Mouse (Mus musculus) midbrain, embryonic 16.5 days (tissue): Measurements from ENCODE around the gene Spred2. TPM values are rescaled to one million over a fixed set of nuclear protein-coding genes. Genes with fewer than 3 reads are reported as not detected.

Experiments used
- ATAC-seq: fragments of 200-750 bp; cut with Nextera tagmentation; 2 replicates; pipeline ENCODE4 v1.8.0; 2017; ENCODE audit warnings: moderate TSS enrichment
- H3K27ac ChIP-seq: fragments of 300-500 bp; sonication (generic); 2 replicates; pipeline ENCODE4 v1.5.1; 2014; ENCODE audit warnings: mild to moderate bottlenecking, low read length, mixed read lengths
- H3K27me3 ChIP-seq: fragments of 300-500 bp; sonication (generic); 2 replicates; pipeline ENCODE4 v1.6.1; 2014; ENCODE audit warnings: low read depth, low read length, mixed read lengths; ENCODE audit not compliant: control insufficient read depth, insufficient read depth
- H3K36me3 ChIP-seq: fragments of 300-500 bp; sonication (generic); 2 replicates; pipeline ENCODE4 v1.6.1; 2014; ENCODE audit warnings: mild to moderate bottlenecking, low read length, moderate library complexity, mixed read lengths; ENCODE audit not compliant: control insufficient read depth, insufficient read depth
- H3K4me1 ChIP-seq: fragments of 300-500 bp; sonication (generic); 2 replicates; pipeline ENCODE4 v1.6.1; 2014; ENCODE audit warnings: mild to moderate bottlenecking, low read length, mixed read lengths; ENCODE audit not compliant: control insufficient read depth, insufficient read depth
- H3K4me2 ChIP-seq: fragments of 300-500 bp; sonication (generic); 2 replicates; pipeline ENCODE4 v1.6.1; 2014; ENCODE audit warnings: mild to moderate bottlenecking, low read length, mixed read lengths
- H3K4me3 ChIP-seq: fragments of 300-500 bp; sonication (generic); 2 replicates; pipeline ENCODE4 v1.5.1; 2014; ENCODE audit warnings: low read depth, mild to moderate bottlenecking, low read length, moderate library complexity, mixed read lengths
- H3K9ac ChIP-seq: fragments of 300-500 bp; sonication (generic); 2 replicates; pipeline ENCODE4 v1.6.1; 2014; ENCODE audit warnings: low read depth, low read length, mixed read lengths
- H3K9me3 ChIP-seq: fragments of 300-500 bp; sonication (generic); replicated peaks from 2 replicates; pipeline ENCODE4 v1.6.1; 2014; ENCODE audit warnings: mild to moderate bottlenecking, low read length, mixed read lengths; ENCODE audit not compliant: control insufficient read depth, poor library complexity, severe bottlenecking
- WGBS: fragments of 180-500 bp; shearing (Covaris S2); extraction: QIAGEN DNeasy Blood & Tissue Kit; methylation state at CpG from one replicate; pipeline ENCODE4 v1.1.7; 2014; 5-methylcytosine and 5-hydroxymethylcytosine counted together
- polyA plus RNA-seq: library from polyadenylated mRNA; unstranded; fragments of >200 nt; fragmentation: Nextera tagmentation; extraction: Ambion mirVana; gene quantifications from 2 replicates; pipeline ENCODE4 v1.2.1, GENCODE M21; 2015

Gene Spred2
- polyA plus RNA-seq, 1 experiment from 2014 or later, result 4.8 TPM

DNA sequence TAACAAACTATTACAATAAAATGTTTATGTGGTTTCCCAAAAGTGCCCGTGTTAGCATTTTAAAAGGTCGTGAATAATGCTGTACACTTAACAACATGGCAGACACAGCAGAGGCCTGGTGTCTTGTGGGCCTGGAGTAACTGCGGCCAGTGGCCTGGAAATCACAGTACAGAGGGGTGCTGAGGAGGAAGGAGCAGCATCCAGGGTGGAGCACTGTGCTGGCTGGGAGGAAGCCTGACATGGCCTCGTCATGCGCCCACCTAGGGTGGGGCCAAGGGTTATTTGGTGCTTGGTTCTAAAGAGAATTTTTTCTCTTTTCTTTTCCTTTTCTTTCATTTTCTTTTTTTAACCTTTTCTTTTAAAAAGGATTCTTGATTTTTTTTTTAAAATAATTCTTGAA lies 64.0 kb downstream of the Spred2 start:
- H3K9ac ChIP-seq, result no peak overlapping the region
- H3K36me3 ChIP-seq, result no peaks in the 10 kb centered on the region
- ATAC-seq, result no peak
- H3K4me2 ChIP-seq, result no peak overlapping the region
- no peaks in the 10 kb centered on the region for H3K27me3 ChIP-seq
- peaks cover 13% of the 10 kb centered on the region for H3K4me1 ChIP-seq
- WGBS, result 66% methylated on average over 5 of the region's 5 CpGs
- no peak overlapping the region for H3K4me3 ChIP-seq
- no peak overlapping the region for H3K27ac ChIP-seq
- H3K9me3 ChIP-seq, result no peaks in the 10 kb centered on the region

DNA sequence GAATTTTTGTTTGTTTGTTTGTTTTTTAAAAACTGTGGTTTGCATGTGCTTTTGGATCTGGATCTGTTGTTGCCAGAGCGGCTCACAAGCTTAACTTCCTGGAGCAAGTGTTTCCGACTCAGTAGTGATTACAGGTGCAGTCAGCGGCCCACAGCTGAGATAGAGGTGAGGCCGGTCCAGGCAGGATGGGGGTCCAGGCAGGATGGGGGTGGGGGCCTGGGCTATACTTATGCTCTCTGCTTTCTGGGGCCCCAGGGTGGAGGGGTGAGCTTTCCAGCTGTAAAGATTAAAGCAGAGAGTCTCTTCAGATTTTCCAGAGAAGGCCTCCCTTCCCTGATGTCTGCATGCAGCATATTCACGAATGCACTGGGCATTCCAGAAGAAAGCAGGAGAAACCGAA lies 64.5 kb downstream of the Spred2 start:
- 76% methylated on average over 6 of the region's 6 CpGs for WGBS
- no peaks in the 10 kb centered on the region for H3K27me3 ChIP-seq
- H3K4me2 ChIP-seq, result no peak overlapping the region
- H3K9me3 ChIP-seq, result no peaks in the 10 kb centered on the region
- H3K27ac ChIP-seq, result no peak overlapping the region
- no peak for ATAC-seq
- H3K4me3 ChIP-seq, result no peak overlapping the region
- no peaks in the 10 kb centered on the region for H3K36me3 ChIP-seq
- H3K9ac ChIP-seq, result no peak overlapping the region
- H3K4me1 ChIP-seq, result peaks cover 15% of the 10 kb centered on the region

DNA sequence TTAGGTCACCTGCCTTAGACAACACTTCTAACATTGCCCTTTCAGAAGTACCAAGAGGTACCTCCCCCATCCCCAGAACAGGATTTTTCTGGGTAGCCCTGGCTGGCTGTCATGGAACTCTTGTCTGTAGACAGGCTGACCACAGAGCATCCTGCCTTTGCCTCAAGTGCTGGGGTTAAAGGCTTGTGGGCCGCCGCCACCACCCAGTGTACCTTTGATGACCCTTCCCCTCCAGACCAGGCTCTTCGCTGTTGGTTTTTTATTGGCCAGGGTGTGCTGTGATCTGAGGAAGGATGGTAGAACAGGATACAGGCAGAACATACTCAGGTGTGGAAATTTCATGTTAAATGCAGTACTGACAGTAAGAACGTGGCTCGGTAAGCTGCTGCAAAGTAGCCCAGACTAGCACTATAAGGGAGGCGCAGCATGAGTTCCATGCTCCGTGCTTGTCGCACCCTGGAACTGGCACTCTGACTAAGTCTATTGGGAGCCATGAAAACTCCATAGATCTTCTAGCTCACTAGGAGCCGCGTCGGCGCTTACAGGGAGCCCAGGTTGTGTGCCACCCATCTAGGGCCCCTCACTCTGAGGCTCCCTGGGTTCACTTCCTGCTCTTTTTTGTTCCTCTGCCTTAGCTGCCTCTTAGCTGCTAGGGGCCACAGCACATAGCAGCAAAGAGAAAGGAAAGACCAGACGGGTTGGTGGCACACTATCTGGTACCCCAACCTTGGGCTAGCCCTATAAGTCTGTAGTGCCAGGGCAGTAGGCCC lies 65.2 kb downstream of the Spred2 start:
- no peak overlapping the region for H3K27ac ChIP-seq
- no peaks in the 10 kb centered on the region for H3K36me3 ChIP-seq
- no peaks in the 10 kb centered on the region for H3K9me3 ChIP-seq
- H3K4me1 ChIP-seq, result peaks cover 18% of the 10 kb centered on the region
- 93% methylated on average over 13 of the region's 13 CpGs for WGBS
- H3K4me2 ChIP-seq, result no peak overlapping the region
- no peak overlapping the region for H3K9ac ChIP-seq
- ATAC-seq, result no peak
- no peak overlapping the region for H3K4me3 ChIP-seq
- H3K27me3 ChIP-seq, result no peaks in the 10 kb centered on the region

DNA sequence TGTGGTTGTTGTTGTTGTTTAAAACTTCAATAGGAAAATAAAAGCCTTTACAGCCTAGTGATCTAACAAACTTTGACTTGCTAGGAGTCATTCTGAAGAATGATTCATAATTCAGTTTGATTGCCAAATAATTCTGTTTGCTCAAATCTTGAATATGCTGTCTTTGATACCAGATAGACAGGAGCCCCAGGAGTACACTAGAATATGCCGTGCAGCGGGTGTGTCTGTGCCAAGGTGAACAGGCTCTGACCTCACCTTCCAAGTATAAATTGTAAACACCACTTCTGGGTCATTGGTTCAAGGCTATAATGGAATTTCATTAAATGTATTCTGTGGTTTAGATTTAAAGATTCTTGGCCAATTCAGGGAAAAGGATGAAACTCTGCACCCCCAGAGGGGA lies 66.6 kb downstream of the Spred2 start:
- WGBS, result 81% methylated on average over 2 of the region's 2 CpGs
- Histone ChIP-seq H3K4me1 (peaks cover 18% of the 10 kb centered on the region), H3K27ac (no peak overlapping the region), H3K4me3 (no peak overlapping the region), H3K27me3 (no peaks in the 10 kb centered on the region), H3K36me3 (no peaks in the 10 kb centered on the region), H3K9me3 (no peaks in the 10 kb centered on the region), H3K4me2 (no peak overlapping the region), H3K9ac (no peak overlapping the region)
- ATAC-seq, result no peak

DNA sequence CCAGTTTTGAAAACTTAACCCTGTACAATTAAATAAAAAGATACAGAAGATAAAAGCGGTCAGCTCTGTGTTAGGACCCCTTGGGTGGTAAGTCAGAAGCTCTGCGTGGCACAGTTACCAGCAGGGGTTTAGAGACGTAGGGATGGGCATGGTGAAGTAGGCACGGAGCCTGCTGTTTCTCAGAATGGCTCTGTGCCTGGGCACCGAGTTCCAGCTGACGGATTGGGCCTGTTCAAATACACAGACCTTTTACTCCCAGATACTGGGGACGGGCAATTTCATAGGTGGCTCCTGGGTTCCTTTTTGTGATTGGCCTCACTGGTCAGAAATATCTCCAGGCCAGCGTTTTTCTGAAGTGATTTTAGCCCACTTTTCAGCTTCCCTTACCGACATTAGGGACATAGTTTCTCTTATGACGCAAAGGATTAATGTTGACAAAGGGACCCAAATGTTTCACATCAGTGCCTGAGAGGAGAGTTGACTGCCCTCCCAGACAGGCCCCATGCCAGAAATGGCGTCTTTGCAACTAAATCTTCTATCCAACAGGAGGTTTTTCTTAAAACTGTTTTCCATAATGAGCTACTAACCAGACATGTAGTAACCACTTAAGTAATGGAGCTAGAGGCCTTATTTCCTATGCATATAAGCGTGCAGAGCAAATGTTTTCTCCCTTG lies 67.3 kb downstream of the Spred2 start:
- Histone ChIP-seq H3K36me3 (no peaks in the 10 kb centered on the region), H3K9me3 (no peaks in the 10 kb centered on the region), H3K27me3 (no peaks in the 10 kb centered on the region), H3K4me1 (peaks cover 18% of the 10 kb centered on the region), H3K27ac (no peak overlapping the region), H3K4me3 (no peak overlapping the region), H3K4me2 (no peak overlapping the region), H3K9ac (no peak overlapping the region)
- ATAC-seq, result no peak
- WGBS, result 69% methylated on average over 12 of the region's 12 CpGs

DNA sequence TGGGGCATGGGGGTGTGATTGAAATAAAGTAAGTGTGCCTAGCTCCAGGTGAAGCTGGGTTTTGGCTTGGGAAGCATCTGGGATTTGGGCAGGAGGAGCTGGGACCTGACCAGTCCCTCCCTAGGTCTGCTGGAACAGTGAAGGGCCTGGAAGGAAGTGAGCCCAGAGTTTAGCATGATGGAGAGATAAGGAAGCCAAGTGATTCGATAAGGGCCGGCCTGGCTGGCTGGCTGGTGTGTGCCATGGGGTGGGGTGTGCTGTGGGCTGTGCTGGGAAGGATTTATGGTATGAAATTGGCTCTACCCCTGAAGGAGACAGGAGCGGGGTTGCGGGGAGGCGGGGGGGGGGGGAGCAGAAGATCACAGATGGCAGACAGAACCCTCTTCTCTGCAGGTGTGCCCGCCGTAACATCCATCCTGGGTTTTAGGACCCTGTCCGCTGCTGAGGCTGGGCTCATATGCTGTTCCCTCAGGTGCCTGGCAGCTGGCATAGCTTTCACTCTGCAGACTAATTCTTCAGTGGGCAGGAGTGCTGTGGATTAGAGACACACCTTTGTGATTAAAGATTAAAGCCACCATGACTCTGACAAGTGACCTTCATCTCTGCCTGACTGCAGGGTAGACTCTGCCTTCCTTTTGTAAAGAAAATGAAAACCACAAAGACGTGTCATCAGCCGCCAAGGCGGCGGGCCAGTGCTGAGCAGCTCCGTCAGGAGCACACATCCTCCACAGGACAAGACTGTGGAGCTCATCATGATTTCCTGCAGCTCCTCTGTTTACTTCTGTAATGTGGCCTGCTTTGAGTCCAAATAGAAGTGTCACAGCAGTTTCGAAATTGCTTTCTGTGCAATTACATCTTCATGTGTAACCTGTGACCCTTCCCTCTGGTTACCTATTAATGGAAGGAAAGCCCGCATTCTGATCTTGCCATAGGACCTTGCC lies 68.4 kb downstream of the Spred2 start:
- WGBS, result 68% methylated on average over 12 of the region's 15 CpGs
- no peaks in the 10 kb centered on the region for H3K9me3 ChIP-seq
- H3K36me3 ChIP-seq, result no peaks in the 10 kb centered on the region
- no peak; the same call in 1 of the 2 replicates for ATAC-seq
- H3K27me3 ChIP-seq, result no peaks in the 10 kb centered on the region
- no peak overlapping the region for H3K27ac ChIP-seq
- H3K4me3 ChIP-seq, result no peak overlapping the region
- no peak overlapping the region for H3K4me2 ChIP-seq
- H3K4me1 ChIP-seq, result peaks cover 12% of the 10 kb centered on the region; the same call in 1 of the 2 replicates
- no peak overlapping the region for H3K9ac ChIP-seq

DNA sequence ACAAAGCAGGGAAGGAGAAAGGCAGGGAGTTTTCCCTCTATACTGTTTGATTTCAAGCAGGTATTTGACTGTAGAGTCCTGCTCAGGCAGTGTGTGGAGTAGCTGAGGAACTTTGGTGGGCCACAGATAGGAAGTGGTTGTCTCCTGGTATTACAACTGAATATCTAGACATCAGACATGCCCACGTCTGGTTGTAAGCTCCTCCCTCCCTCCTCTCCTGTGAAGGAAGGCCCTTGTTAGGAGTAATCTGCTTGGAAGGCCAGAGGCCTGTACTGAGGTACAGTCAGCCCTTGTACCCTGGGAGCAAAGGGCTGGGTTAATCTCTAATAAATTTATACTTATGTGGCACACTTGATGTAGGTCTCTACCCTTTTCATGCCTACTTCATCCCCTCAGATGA lies 69.6 kb downstream of the Spred2 start:
- no peaks in the 10 kb centered on the region for H3K27me3 ChIP-seq
- H3K4me1 ChIP-seq, result peaks cover 12% of the 10 kb centered on the region; the same call in 1 of the 2 replicates
- H3K9ac ChIP-seq, result no peak overlapping the region
- H3K36me3 ChIP-seq, result no peaks in the 10 kb centered on the region
- H3K27ac ChIP-seq, result no peak overlapping the region
- H3K4me2 ChIP-seq, result no peak overlapping the region
- no peak overlapping the region for H3K4me3 ChIP-seq
- WGBS, result 50% methylated on average over 1 of the region's 1 CpGs
- ATAC-seq, result no peak
- no peaks in the 10 kb centered on the region for H3K9me3 ChIP-seq

DNA sequence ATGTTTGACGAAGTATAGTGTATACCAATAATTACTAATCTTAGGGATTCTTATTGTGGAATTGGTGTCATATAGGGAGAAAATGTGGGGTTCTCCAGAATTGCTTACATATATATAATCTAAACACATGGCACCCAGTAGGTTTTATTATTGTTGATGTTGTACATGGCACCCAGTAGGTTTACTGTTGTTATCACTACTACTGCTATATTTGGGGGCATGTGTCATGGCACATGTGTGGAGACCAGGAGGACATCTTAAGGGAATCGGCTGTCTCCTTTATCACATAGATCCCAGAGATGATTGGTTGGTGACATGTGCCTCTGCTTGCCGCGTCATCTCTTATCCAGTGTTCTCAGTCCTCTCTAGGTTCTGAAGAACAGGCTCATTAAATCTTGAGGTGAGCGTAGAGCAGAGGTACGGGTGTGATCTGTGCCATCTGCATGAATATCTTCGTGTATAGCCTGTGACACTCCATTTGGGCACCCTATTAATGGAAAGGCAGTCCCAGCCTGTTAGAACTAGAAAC lies 70.2 kb downstream of the Spred2 start:
- no peaks in the 10 kb centered on the region for H3K27me3 ChIP-seq
- H3K9me3 ChIP-seq, result no peaks in the 10 kb centered on the region
- H3K9ac ChIP-seq, result no peak overlapping the region
- H3K4me2 ChIP-seq, result no peak overlapping the region
- no peaks in the 10 kb centered on the region for H3K36me3 ChIP-seq
- H3K27ac ChIP-seq, result no peak overlapping the region
- peaks cover 12% of the 10 kb centered on the region; the same call in 1 of the 2 replicates for H3K4me1 ChIP-seq
- WGBS, result 93% methylated on average over 7 of the region's 7 CpGs
- no peak overlapping the region for H3K4me3 ChIP-seq
- ATAC-seq, result no peak
